Mouse (Mus musculus): ENCODE measurements around the gene Cradd.
A peak's percentile ranks its signal among the peaks of the same experiment; 100 is the strongest.

Cradd gene

DNA sequence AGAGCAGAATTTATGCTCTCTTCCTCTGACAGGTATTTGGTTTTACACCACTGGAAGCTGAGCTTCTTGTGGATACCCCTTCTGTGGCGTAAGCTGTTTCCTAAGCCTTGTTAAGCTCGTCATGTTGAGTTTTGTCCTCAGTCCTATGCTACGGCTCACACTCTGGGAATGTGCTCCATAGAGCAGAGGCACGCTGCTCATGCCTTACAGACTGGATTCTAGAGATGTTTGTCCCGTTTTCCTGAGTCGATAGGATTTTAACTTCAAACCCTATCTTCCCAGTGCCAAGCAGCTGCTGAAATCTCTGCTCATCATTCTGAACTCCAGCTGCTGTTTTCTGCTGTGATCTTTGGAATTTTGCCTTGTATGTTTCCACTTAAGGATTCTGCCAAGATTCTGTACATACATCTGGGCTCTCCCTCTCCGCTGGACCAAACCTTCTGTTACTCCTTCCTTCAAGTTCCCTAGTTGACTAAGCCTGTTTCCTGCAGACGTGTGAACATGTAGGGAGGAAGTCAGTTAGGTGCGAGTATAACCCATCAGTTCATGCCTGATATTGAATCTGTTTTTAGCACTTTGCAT, 164.2 kb downstream of the Cradd start:
- no peak for DNase-seq (ENCODE audit: low spot score in 2 of 2)

DNA sequence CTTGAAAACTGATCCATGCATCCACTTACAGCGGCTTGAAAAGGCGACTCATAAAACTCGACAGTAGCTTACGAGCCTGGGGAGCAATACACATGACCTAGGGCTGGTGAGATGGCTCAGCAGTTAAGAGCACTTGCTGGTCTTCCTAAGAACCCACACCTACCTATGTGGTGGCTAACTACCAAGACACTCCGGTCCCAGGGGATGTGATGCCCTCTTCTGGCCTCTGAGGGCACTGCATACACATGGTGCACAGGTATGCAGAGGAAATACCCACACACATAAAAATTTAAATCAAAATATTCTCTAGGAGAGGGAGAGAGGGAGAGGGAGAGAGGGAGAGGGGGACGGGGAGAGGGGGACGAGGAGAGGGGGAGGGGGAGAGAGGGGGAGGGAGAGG, 167.5 kb downstream of the Cradd start:
- no peak for DNase-seq (ENCODE audit: low spot score in 2 of 2)

DNA sequence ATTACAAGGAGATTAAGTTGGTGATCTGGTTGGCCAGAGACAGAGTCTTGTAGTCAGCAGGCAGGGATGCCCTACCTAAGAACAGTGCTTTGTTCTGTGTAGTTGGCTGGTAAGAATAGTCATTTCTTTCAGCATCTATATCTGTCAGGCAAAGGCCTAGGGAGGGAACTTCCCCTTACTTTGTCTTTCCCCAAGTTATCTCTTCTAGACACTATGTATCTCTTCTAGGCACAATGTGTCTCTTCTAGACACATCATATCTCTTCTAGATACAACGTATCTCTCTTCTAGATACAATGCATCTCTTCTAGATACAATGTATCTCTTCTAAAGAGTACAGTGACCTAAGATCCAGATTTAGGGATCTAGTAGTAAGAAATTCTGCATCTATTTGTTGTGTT, 169.3 kb downstream of the Cradd start:
- no peak for DNase-seq (ENCODE audit: low spot score in 2 of 2)

DNA sequence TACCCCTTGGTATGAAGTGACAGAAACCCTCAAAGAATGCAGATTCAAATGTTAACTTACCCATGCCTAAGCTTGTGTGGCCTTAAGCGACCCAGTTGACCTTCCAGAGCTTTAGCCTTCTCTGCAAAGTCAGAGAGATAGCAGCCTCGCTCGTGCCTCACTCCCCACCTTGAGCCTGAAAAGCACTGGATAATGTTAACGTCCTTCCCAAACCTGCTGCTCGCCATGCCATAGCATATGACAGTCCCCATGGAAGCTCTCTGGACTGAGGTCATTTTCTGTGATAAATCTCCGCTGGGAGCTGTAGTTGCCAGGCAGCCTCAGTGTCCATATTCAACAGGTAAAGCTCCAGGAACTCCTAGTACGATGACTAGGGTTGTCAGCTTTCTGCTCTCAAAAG, 170.7 kb downstream of the Cradd start:
- DNase-seq (ENCODE audit: low spot score in 2 of 2) = no peak

DNA sequence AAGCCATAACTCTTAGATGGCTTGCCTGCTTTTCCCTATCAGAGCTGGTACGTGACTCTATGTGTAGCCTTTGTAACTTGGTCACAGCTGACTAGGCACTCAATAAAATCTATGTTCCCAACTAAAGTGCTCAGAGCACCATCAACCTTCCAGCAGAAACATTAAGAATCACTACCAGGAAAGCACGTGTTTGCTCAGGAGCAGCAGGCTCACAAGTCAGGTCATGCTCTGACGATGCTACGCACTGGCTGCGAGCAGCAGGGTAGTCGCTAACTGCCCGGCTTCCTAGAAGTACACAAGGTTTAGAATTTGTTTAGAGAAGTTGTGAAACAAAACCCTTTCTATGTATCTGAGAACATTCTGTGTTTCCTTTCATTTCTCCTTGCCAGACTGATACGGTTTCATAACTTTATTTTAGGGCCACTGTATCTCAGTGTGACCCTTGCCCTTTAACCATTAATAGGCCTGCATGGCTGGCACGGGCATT, 171.4 kb downstream of the Cradd start:
- no peak for DNase-seq (ENCODE audit: low spot score in 2 of 2)

DNA sequence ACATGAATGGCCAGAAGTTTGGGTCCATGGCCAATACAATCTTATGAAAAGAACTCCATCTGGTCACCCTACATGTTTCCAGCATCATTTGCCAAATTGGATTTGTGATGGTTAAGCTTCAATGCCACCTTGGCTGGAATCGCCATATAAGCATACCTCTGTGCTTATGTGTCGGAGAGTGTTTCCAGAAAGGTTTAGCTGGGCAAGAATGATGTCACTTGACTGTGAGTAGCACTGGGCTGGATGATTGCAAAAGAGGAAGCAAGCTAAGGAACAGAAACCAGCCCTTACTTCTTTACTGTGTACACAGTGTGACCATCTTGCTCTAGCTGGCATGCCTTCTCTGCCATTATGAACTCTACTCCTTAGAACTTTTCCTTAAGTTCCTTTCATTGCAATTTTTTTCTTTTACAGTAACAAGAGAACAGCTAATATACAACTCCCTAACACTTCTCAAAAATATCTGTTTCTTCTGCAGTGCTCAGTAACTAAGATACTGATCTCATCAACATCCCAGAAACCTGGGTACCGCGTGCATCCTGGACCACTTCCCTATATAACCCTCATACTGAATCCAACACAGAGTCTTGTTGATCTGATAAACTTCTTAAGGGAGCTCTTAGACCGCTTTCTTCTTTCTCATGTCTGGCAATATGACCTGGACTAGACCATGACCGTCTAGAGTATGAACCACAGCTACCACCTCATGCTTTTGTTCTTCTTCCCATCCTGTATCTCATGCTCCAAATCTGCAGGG, 172.7 kb downstream of the Cradd start:
- no peak for DNase-seq (ENCODE audit: low spot score in 2 of 2)

DNA sequence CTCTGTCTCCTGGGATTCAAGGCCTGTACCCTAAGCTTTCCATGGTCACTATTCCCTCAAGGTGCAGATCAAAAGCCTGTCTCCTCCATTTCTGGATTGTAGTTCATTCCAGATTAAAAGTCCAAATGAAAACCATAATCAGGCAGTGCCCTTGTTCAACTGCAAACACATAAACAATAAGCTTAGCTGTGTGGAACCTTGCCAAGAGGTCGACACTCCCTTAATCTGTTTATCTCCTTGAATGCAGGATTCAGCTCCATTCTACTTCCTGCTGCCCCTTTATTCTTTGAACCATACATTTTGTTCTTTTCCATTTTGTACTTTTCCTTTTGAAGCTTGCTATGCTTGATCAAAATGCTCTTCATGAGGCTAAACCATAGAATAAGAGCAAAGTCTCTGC, 174.3 kb downstream of the Cradd start:
- DNase-seq (ENCODE audit: low spot score in 2 of 2) = no peak

DNA sequence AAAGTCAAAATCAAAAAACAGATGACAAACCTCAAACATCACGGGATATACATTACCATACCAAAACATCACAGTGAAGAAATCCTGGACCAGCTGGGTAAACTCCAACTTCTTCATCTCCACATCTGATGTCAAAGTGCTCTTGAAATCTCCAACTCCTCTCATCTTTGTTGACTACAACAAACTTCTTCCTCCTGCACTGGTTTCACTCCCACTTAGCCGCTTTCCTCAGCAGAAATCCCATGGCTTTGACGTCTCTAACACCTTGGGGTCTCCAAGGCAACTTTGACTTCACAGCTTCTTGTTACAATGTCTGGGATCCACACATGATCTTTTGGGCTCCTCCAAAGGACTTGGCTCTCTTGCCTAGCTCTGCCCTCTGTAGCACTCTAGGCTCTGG, 175.3 kb downstream of the Cradd start:
- no peak for DNase-seq (ENCODE audit: low spot score in 2 of 2)

DNA sequence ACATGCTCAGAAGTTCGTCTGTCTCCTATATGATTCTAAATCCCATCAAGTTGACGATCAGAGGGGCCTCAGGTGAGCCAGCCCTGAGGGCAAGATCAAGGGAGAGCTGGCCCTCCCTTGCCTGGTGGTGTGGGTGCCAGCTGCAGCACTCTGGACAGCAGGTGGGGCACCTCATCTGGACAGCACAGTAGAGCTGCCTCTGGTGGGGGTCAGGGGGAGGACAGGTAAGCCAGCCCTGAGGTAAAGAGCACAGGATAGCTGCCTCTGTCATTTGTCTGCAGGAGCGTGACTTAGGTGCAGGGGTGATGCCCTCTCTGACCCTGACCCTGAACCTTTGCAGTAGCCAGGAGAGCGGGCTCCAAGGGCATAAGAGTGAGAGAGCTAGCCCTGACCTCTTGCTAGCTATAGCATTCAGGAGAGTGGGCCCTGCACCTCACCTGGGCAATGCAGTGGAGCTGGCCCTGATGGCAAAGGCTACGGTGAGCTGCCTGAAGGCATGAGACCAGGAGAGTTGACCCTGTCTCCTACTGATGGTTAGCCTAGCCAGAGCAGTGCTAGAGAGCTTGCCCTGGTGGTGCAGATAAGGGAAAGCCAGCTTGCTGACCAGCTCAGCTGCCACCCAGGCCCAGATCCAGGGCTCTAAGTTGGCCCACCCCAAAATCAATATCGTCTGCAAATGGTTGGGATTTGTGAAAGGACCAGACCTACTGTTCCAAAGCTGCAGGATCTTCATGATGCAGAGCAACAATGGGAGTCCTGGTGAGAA, 176.6 kb downstream of the Cradd start:
- no peak for DNase-seq (ENCODE audit: low spot score in 2 of 2)

DNA sequence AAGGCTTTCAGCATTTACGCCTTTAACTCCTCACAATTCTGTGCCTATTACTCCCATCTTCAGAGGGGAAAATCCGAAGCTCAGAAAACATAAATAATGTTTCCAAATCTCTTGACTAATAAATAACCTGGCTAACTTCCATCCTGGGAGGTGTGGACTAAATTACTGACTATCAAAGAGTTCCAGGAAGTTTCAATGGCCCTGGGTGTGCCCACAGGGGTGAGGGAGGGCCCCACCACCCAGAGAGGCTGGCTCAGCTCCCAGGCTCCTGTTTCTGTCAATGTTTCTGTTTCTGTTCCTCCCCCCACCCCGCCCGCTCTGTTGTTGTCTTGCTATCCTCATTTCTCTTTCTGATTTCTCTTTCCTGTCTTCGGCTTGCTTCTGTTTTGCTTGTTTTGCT, 177.4 kb downstream of the Cradd start:
- DNase-seq (ENCODE audit: low spot score in 2 of 2) = peak in 1 of 2 experiments; percentile 35

DNA sequence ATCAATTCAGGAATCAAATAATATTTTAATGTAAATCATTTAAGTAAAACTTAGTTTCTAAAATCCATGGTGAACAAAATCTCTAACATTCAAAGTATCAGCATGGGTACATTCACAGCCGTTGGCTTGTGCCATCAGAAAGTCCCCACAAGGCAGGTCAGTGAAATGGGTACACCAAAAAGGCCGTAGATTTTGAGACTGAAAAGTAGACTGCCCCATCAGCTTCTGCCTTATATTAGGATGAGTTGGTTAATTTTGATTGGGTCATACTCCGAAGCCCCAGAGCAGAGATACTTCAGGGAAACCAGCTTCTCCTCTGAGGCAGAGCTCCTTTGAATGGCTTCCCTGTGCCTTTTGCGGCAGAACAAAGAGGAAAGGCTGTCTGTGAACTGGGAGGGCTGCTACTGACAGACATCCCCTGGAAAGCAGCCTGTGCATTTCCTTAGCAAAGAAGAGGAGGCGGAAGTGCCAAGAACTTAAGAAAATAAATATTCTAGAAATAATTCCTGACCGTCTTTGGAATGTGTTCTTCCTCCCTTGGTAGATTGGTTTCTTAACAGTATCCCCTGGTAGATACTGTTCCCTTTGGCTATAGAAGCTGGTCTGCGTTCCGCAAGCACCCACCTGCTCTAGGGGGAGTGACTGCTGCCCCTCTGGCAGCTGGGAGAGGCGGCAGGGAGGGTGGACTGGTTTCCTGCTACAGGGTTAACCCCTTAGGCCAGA, 178.6 kb downstream of the Cradd start:
- no peak for DNase-seq (ENCODE audit: low spot score in 2 of 2)

DNA sequence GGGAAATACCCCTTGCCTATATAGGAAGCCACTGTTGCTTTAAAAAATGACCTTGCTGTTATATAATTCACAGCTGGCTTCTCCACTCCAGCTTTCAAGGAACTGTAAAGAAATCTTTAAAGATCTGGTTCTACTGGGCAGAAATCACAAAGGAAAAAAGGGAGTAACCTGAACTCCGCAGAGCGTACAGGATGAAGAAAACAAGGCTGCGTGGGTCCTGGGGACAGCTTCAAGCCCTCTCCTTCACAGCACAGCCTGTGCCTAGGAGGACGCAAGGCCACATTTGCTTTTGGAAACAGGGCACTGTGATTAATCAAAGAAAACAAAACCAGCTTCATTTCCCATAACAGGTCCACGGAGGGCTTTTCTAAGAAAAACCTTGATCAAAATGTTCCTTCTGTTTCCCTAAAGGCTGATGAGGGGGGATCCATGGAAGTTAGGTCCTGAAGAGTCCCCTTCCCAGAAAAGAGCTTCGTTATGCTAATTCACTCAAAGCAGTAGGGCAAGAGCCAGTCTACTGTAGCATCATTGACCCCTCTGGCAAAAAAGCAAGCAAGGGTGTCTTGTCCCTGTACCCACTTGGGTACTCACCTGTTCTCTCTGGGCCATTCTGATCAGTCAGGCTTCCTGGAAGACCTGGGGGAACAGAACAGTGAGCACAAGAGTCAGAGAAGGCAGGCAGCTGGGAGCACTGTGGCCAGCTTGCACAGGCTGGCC, 179.4 kb downstream of the Cradd start:
- DNase-seq (ENCODE audit: low spot score in 2 of 2) = no peak

DNA sequence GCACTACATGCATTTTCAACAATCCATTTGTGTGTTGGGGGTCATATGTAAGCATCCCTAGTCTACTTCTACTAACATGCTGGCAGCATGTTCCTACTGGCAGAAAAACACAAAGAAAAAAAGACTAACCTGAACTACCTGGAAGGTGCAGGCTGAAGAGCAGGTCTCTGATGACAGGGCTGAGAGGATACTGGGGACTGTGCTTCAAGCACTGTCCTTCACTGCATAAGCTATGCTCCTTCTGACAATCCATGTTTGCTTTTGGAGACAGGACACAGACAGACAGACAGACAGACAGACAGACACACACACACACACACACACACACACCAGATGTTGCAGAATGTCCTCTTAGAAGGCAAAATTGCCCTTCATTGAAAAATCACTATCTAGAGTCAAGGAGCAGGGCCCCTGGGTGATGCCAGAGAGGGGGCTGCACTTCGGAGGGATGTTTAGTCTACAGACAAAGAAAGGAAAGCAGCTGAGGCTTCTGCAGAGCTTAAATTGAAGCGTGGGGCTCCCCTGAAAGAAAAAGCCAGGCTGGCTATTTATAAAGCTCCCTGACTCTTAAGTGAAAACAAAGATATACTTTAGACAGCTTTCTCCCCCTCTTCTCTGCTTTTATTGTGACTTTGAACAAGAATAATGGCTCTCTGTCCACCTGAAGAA, 180.4 kb downstream of the Cradd start:
- DNase-seq (ENCODE audit: low spot score in 2 of 2) = no peak

DNA sequence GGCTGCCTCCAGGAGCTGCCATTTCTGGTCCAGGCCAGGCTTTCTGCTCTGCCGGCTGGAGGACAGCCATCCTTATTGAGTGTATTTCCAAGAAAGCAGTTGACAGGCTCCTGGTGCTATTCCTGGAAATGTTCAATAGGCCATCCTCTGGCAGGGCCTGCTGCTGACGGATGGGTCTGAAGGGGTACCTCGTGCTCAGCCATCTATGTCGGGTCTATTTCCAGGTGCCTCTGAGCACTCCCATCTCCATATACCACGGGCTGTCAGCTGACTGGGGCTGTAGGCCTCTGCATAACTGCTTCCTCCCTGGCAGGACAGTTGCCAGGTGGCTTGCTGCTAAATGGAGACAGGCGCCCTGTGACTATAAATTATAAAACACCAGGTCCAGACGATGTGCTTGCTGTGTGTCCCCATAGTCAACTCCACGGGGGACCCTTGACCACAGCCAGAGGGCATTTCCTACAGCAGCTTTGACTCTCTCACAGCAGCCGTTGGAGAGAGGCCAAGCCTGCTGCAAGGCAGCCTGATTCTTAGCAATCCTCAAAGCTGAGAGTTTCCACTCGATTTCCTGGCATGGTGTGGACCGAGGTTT, 181.0 kb downstream of the Cradd start:
- DNase-seq (ENCODE audit: low spot score in 2 of 2) = no peak

DNA sequence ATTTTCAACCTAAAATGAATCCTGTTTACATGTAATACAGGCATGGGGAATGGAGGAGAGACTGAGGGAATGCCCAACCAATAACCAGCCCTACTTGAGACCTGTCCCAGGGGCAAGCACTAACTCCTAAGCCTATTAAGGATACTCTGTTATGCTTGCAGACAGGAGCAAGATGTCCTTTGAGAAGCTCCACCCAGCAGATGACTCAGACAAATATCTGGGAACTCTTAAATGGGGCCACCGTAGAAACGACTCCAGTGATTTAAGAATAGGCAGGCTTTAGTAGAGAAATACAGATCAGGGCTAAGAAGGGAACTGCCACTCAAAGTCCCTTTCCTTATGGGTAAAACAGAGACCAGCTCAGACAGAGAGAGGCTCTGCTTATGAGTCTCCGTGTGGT, 182.9 kb downstream of the Cradd start:
- DNase-seq (ENCODE audit: low spot score in 2 of 2) = no peak

DNA sequence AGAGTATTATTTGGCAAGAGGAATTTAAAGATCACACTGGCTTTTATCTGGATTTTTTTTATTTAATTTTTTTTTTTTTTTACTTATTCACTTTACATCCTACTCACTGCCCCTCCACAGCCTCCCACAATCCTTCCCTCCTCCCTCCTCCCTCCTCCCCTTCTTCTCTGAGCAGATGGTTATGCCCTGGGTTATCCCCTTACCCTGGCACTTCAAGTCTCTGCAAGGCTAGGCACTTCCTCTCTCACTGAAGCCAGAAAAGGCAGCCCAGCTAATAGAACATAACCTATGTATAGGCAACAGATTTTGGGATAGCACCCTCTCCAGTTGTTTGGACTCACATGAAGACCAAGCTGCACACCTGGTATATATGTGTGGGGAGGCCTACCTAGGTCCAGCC, 183.7 kb downstream of the Cradd start:
- no peak for DNase-seq (ENCODE audit: low spot score in 2 of 2)

DNA sequence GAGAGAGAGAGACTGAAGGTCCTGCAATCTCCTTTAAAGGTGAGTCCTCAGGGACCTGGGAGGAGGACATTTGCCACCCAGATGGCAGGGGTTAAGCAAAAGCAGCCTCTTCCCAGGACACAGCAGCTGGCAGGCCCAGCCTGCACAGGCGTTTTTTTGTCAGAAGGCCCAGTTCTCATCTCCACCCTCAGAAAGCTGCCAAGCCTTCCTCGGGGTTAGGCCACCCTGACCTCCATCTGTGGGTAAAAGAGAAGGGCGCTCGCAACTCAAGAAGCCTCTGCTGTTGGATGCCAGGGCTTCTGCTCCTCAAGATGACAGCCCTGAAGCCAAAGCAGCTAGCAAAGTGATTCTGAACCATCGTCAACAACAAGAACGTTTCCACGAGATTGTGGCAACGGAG, 184.3 kb downstream of the Cradd start:
- DNase-seq (ENCODE audit: low spot score in 2 of 2) = no peak

DNA sequence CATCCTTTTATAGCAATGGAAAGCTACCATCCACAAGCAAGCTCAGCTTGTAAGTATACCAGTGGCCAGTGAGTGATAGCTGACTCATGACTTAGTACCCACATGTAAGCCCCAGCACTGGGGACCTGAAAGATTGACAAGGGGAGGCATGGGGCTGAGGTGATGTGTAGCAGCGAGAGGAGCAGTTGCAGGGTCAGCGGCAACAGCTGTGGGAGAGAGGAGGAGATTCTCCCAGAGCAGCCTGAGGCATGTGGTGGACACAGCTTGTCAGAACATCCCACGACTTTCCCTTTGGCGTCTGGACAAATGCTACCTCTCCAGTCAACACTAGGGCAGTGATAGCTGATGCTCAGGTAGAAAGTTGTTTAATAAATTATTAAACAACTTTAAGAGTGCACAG, 190.9 kb downstream of the Cradd start:
- no peak for DNase-seq (ENCODE audit: low spot score in 2 of 2)

Data from spleen, postnatal 10 days (tissue).